22 mouse cellular contexts compared by ENCODE assay signal in the genomic region with DNA sequence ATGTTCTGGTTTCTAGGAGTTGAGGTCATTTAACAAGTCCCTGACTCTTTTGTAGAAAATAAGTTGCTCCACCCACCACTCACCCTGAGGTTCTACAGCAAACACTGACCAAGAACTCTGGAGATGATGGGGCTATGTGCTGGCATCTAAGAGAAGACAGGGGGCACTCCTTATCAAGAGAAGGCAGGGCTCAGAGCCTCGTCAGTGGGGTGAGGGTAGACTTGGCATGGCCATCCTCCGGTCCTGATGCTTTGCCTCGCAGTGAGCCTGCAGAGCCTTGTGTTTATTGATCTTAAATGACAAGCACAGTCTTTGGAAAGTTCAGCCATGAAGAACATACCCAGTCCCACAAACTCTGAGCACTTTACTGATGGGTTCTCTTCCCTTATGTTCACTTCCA.
DNase-seq lines count a peak whose midpoint lies in the region; ATAC-seq and TF ChIP-seq lines count a peak whose summit lies in the region.
"Had no signal": no experiment of that assay in that cellular context is flagged by ENCODE, and none has a peak within 500 bp of the region (broad histone marks: within the 10 kb centered on the region; RNA-seq: fewer than 3 reads in every experiment).

No protein-coding gene starts in this region.

- DNase-seq in layer of hippocampus, adult 2 months (ENCODE audit: low spot score in 2 of 2) = no peak
- no peak for DNase-seq in layer of hippocampus, postnatal 25 days (ENCODE audit: extremely low spot score in 1 of 2, low spot score in 1 of 2)
- peak; percentile 76 for DNase-seq in T-cell, adult 2 months (ENCODE audit: low spot score)
- no peak for DNase-seq in stomach, postnatal 0 days (ENCODE audit: low spot score)
- DNase-seq in thymus, postnatal 25 days = peak; percentile 78
- no peak for DNase-seq in cerebellum, adult 2 months
- no peak for DNase-seq in kidney, postnatal 36 days
- DNase-seq: adrenal gland, postnatal 25 days; cerebellum, adult 11 months; cerebellum, postnatal 14 days; forebrain, postnatal 0 days; gastrocnemius, postnatal 25 days; heart, postnatal 36 days; left cerebral cortex, postnatal 4 days; liver had no signal

- H3K36me3 ChIP-seq in stomach, postnatal 0 days (ENCODE audit: control insufficient read depth, insufficient read depth, low read length) = no peaks in the 10 kb centered on the region
- H3K36me3 ChIP-seq in hindbrain, embryonic 12.5 days = no peaks in the 10 kb centered on the region
- H3K36me3 ChIP-seq: embryonic facial prominence, embryonic 12.5 days; heart, embryonic 15.5 days; intestine, embryonic 15.5 days; liver, embryonic 15.5 days; midbrain, embryonic 10.5 days had no signal

- 59% methylated on average over 3 of the region's 3 CpGs for WGBS in stomach, postnatal 0 days
- 77% methylated on average over 3 of the region's 3 CpGs for WGBS in cerebellum, adult 2 months
- WGBS in hindbrain, embryonic 12.5 days = 87% methylated on average over 3 of the region's 3 CpGs

- peak; percentile 27; the same call in 1 of the 2 replicates for TF ChIP-seq CTCF in layer of hippocampus, adult 2 months (conservative IDR thresholded peaks at IDR 0.05)
- 0 out of 2 replicates have a peak, but pooled peaks have one; percentile 3 for TF ChIP-seq CTCF in stomach, postnatal 0 days (IDR thresholded peaks at IDR 0.05; ENCODE audit: low read depth)
- no peak for TF ChIP-seq CTCF in cerebellum, adult 2 months (IDR thresholded peaks at IDR 0.05; ENCODE audit: borderline replicate concordance, insufficient read depth, low read depth, low read length)

- no peaks in the 10 kb centered on the region for H3K9me3 ChIP-seq in stomach, postnatal 0 days (ENCODE audit: control insufficient read depth, low read length)
- H3K9me3 ChIP-seq in hindbrain, embryonic 12.5 days (replicated peaks) = no peaks in the 10 kb centered on the region; the same call in 1 of the 2 replicates
- H3K9me3 ChIP-seq: embryonic facial prominence, embryonic 12.5 days; heart, embryonic 15.5 days; intestine, embryonic 15.5 days; liver, embryonic 15.5 days; midbrain, embryonic 10.5 days had no signal

- ATAC-seq in stomach, postnatal 0 days (ENCODE audit: low FRiP score, low TSS enrichment) = no peak
- ATAC-seq in hindbrain, embryonic 12.5 days (ENCODE audit: low FRiP score) = no peak
- ATAC-seq: forebrain, postnatal 0 days; intestine, embryonic 15.5 days had no signal

- H3K27me3 ChIP-seq in stomach, postnatal 0 days (ENCODE audit: control insufficient read depth, insufficient read depth, low read length) = no peaks in the 10 kb centered on the region
- no peaks in the 10 kb centered on the region for H3K27me3 ChIP-seq in cerebellum, adult 2 months (ENCODE audit: control insufficient read depth, insufficient read depth, low read length)
- H3K27me3 ChIP-seq in hindbrain, embryonic 12.5 days = no peaks in the 10 kb centered on the region
- H3K27me3 ChIP-seq: embryonic facial prominence, embryonic 12.5 days; heart, embryonic 15.5 days; intestine, embryonic 15.5 days; liver, embryonic 15.5 days had no signal

- TF ChIP-seq EP300 in stomach, postnatal 0 days (optimal IDR thresholded peaks at IDR 0.05) = no peak

- no peak overlapping the region for H3K4me2 ChIP-seq in stomach, postnatal 0 days (replicated peaks; ENCODE audit: low read depth)
- no peak overlapping the region for H3K4me2 ChIP-seq in hindbrain, embryonic 12.5 days (replicated peaks)
- H3K4me2 ChIP-seq: embryonic facial prominence, embryonic 12.5 days; heart, embryonic 15.5 days; hindbrain, embryonic 14.5 days; intestine, embryonic 15.5 days; liver, embryonic 15.5 days had no signal

- no peak overlapping the region for H3K4me3 ChIP-seq in layer of hippocampus, adult 2 months
- no peak overlapping the region for H3K4me3 ChIP-seq in stomach, postnatal 0 days (ENCODE audit: low read depth, low read length)
- H3K4me3 ChIP-seq in cerebellum, adult 2 months (replicated peaks; ENCODE audit: insufficient read depth, low read depth, low read length) = no peak overlapping the region
- H3K4me3 ChIP-seq in hindbrain, embryonic 12.5 days = no peak overlapping the region
- H3K4me3 ChIP-seq: embryonic facial prominence, embryonic 12.5 days; heart, embryonic 15.5 days; intestine, embryonic 15.5 days; liver, embryonic 15.5 days; midbrain, embryonic 10.5 days had no signal

- TF ChIP-seq POLR2A in cerebellum, adult 2 months (IDR thresholded peaks at IDR 0.05; ENCODE audit: borderline replicate concordance, insufficient read depth, low read length) = no peak

- H3K4me1 ChIP-seq in stomach, postnatal 0 days (replicated peaks; ENCODE audit: control insufficient read depth, insufficient read depth) = no peaks in the 10 kb centered on the region
- no peaks in the 10 kb centered on the region; the same call in 1 of the 2 replicates for H3K4me1 ChIP-seq in cerebellum, adult 2 months (ENCODE audit: control insufficient read depth, insufficient read depth, low read length)
- H3K4me1 ChIP-seq in hindbrain, embryonic 12.5 days = peaks cover 5% of the 10 kb centered on the region
- H3K4me1 ChIP-seq: heart, embryonic 15.5 days; intestine, embryonic 15.5 days; liver, embryonic 15.5 days had no signal

- H3K27ac ChIP-seq in layer of hippocampus, adult 2 months = no peak overlapping the region
- H3K27ac ChIP-seq in stomach, postnatal 0 days (replicated peaks) = no peak overlapping the region
- no peak overlapping the region for H3K27ac ChIP-seq in cerebellum, adult 2 months (ENCODE audit: insufficient read depth, low read length)
- H3K27ac ChIP-seq in hindbrain, embryonic 12.5 days = no peak overlapping the region
- H3K27ac ChIP-seq: embryonic facial prominence, embryonic 12.5 days; heart, embryonic 15.5 days; hindbrain, embryonic 14.5 days; intestine, embryonic 15.5 days; liver, embryonic 15.5 days; midbrain, embryonic 10.5 days had no signal

- H3K9ac ChIP-seq in stomach, postnatal 0 days (ENCODE audit: low read length) = no peak overlapping the region
- H3K9ac ChIP-seq in hindbrain, embryonic 12.5 days = no peak overlapping the region
- H3K9ac ChIP-seq: embryonic facial prominence, embryonic 12.5 days; forebrain, postnatal 0 days; heart, embryonic 15.5 days; hindbrain, embryonic 14.5 days; intestine, embryonic 15.5 days; liver, embryonic 15.5 days had no signal

Comparison
In these comparisons a context has a peak if more than half of its experiments do, and no peak if none do; other contexts are left out.
1. DNase-seq: peak in T-cell, adult 2 months (single experiment) and thymus, postnatal 25 days (single experiment); none in layer of hippocampus, adult 2 months (0 of 2), layer of hippocampus, postnatal 25 days (0 of 2), stomach, postnatal 0 days (single experiment), cerebellum, adult 2 months (0 of 2) and kidney, postnatal 36 days (0 of 2).